Mouse (Mus musculus): ENCODE data around the gene Mak. TPM values are rescaled to one million over a fixed set of nuclear protein-coding genes. Genes with fewer than 3 reads are reported as not detected.

Mak gene
- total and polyA plus RNA-seq, 3 experiments = not detected

GRCm38 (mm10) chr13:41097324-41098058 is 18.0 kb upstream of the Mak start (continued):
- TF ChIP-seq MXI1 (IDR thresholded peaks at IDR 0.05; ENCODE audit: low read depth, low read length) = no peak

GRCm38 (mm10) chr13:41094160-41094559 is 14.7 kb upstream of the Mak start:
- no peak overlapping the region for H3K4me2 ChIP-seq (ENCODE audit: insufficient read depth, low read depth, poor library complexity, severe bottlenecking)
- H3K4me1 ChIP-seq (ENCODE audit: control insufficient read depth in 1 of 2, insufficient read depth in 2 of 2) = peaks cover 3 to 13% of the 10 kb centered on the region in 2 experiments; a peak in 2 of 4 replicates
- no peaks in the 10 kb centered on the region for H3K79me2 ChIP-seq (replicated peaks; ENCODE audit: control insufficient read depth, extremely low read depth, insufficient read depth, poor library complexity, severe bottlenecking)
- no peaks in the 10 kb centered on the region for H3K36me3 ChIP-seq (replicated peaks in 1 of 2; ENCODE audit: control insufficient read depth in 1 of 2, insufficient read depth in 1 of 2, low read length in 1 of 2)
- peaks cover 2% of the 10 kb centered on the region for H3K27me3 ChIP-seq (replicated peaks)
- TF ChIP-seq SIN3A (IDR thresholded peaks at IDR 0.05; ENCODE audit: low read length) (no peak), JUND (conservative IDR thresholded peaks at IDR 0.05; ENCODE audit: low read depth, low read length) (no peak), ETS1 (conservative IDR thresholded peaks at IDR 0.05; ENCODE audit: low read depth, low read length) (no peak), RCOR1 (conservative IDR thresholded peaks at IDR 0.05; ENCODE audit: low read depth, low read length) (no peak), BHLHE40 (IDR thresholded peaks at IDR 0.05; ENCODE audit: low read depth, low read length) (no peak), ZKSCAN1 (IDR thresholded peaks at IDR 0.05; ENCODE audit: borderline replicate concordance, low read depth, low read length) (no peak), TBP (conservative IDR thresholded peaks at IDR 0.05; ENCODE audit: low read depth, low read length) (no peak)
- no peaks in the 10 kb centered on the region for H3K9me3 ChIP-seq (replicated peaks; ENCODE audit: low read length)
- dilution Hi-C loops (cut with MboI; ENCODE audit: extremely low pct_ligation_motif_present, extremely low pct_unique_long_range_greater_than_20kb, low sequenced_read_pairs) (no loop called here), in situ Hi-C loops (cut with MboI; ENCODE audit: low pct_ligation_motif_present, low pct_unique_long_range_greater_than_20kb, low sequenced_read_pairs) (no loop called here)
- no peak overlapping the region for H3K4me3 ChIP-seq (replicated peaks in 1 of 3; ENCODE audit: low read depth in 2 of 3, low read length in 2 of 3, poor library complexity in 1 of 3)
- no peak overlapping the region for H3K27ac ChIP-seq (ENCODE audit: insufficient read depth, low read depth)
- DNase-seq (ENCODE audit: extremely low read depth) = no peak
- no peak overlapping the region for H3K9ac ChIP-seq (ENCODE audit: insufficient read depth, low read depth)

GRCm38 (mm10) chr13:41091271-41091670 is 11.8 kb upstream of the Mak start:
- H3K27me3 ChIP-seq (replicated peaks) = peaks cover 2% of the 10 kb centered on the region
- no peak overlapping the region for H3K27ac ChIP-seq (ENCODE audit: insufficient read depth, low read depth)
- H3K79me2 ChIP-seq (replicated peaks; ENCODE audit: control insufficient read depth, extremely low read depth, insufficient read depth, poor library complexity, severe bottlenecking) = no peaks in the 10 kb centered on the region
- H3K9me3 ChIP-seq (replicated peaks; ENCODE audit: low read length) = no peaks in the 10 kb centered on the region
- H3K9ac ChIP-seq (ENCODE audit: insufficient read depth, low read depth) = no peak overlapping the region
- H3K4me1 ChIP-seq (ENCODE audit: control insufficient read depth in 1 of 2, insufficient read depth in 2 of 2) = peaks cover 3 to 7% of the 10 kb centered on the region in 2 experiments; a peak in 1 of 4 replicates
- H3K36me3 ChIP-seq (replicated peaks in 1 of 2; ENCODE audit: control insufficient read depth in 1 of 2, insufficient read depth in 1 of 2, low read length in 1 of 2) = no peaks in the 10 kb centered on the region
- TF ChIP-seq UBTF (IDR thresholded peaks at IDR 0.05; ENCODE audit: low read depth, low read length) (no peak), RCOR1 (conservative IDR thresholded peaks at IDR 0.05; ENCODE audit: low read depth, low read length) (no peak), HCFC1 (IDR thresholded peaks at IDR 0.05; ENCODE audit: low read depth, low read length) (no peak)
- H3K4me3 ChIP-seq (replicated peaks in 1 of 3; ENCODE audit: low read depth in 2 of 3, low read length in 2 of 3, poor library complexity in 1 of 3) = no peak overlapping the region
- in situ Hi-C loops (cut with MboI; ENCODE audit: low pct_ligation_motif_present, low pct_unique_long_range_greater_than_20kb, low sequenced_read_pairs) (no loop called here), dilution Hi-C loops (cut with MboI; ENCODE audit: extremely low pct_ligation_motif_present, extremely low pct_unique_long_range_greater_than_20kb, low sequenced_read_pairs) (no loop called here)
- no peak overlapping the region for H3K4me2 ChIP-seq (ENCODE audit: insufficient read depth, low read depth, poor library complexity, severe bottlenecking)
- no peak for DNase-seq (ENCODE audit: extremely low read depth)
